Mouse (Mus musculus): Measurements from ENCODE around the gene Mrps18a. TPM values are rescaled to one million over a fixed set of nuclear protein-coding genes. Genes with fewer than 3 reads are reported as not detected.
A peak's percentile ranks its signal among the peaks of the same experiment; 100 is the strongest.

Gene Mrps18a
- polyA plus RNA-seq, 1 experiment, result 82.8 TPM

- DNase-seq (ENCODE audit: low read depth), result peak; percentile 98
- TF ChIP-seq CTCF (IDR thresholded peaks at IDR 0.05; ENCODE audit: borderline replicate concordance, extremely low read depth, insufficient read depth, insufficient read length), result no peak
- TF ChIP-seq POLR2A (IDR thresholded peaks at IDR 0.05; ENCODE audit: borderline replicate concordance, extremely low read depth, insufficient read depth, insufficient read length, poor library complexity, severe bottlenecking), result peak; percentile 65; the same call in 1 of the 2 replicates
These were observed 42.3 kb downstream of the Mrps18a start, which contains the start of gene Mad2l1bp for GRCm38 (mm10) chr17:46152847-46153782. Gene Mad2l1bp (minus strand): TSS chr17:46153553.

- DNase-seq (ENCODE audit: low read depth), result no peak
- TF ChIP-seq CTCF (IDR thresholded peaks at IDR 0.05; ENCODE audit: borderline replicate concordance, extremely low read depth, insufficient read depth, insufficient read length) (no peak), POLR2A (IDR thresholded peaks at IDR 0.05; ENCODE audit: borderline replicate concordance, extremely low read depth, insufficient read depth, insufficient read length, poor library complexity, severe bottlenecking) (no peak)
These were observed 43.5 kb downstream of the Mrps18a start for GRCm38 (mm10) chr17:46154336-46154735.

GRCm38 (mm10) chr17:46156680-46157079, 45.9 kb downstream of the Mrps18a start:
- TF ChIP-seq CTCF (IDR thresholded peaks at IDR 0.05; ENCODE audit: borderline replicate concordance, extremely low read depth, insufficient read depth, insufficient read length) (no peak), POLR2A (IDR thresholded peaks at IDR 0.05; ENCODE audit: borderline replicate concordance, extremely low read depth, insufficient read depth, insufficient read length, poor library complexity, severe bottlenecking) (no peak)
- no peak for DNase-seq (ENCODE audit: low read depth)

GRCm38 (mm10) chr17:46157131-46157530, 46.3 kb downstream of the Mrps18a start:
- no peak for TF ChIP-seq POLR2A (IDR thresholded peaks at IDR 0.05; ENCODE audit: borderline replicate concordance, extremely low read depth, insufficient read depth, insufficient read length, poor library complexity, severe bottlenecking)
- DNase-seq (ENCODE audit: low read depth), result no peak

GRCm38 (mm10) chr17:46159236-46159635, 48.5 kb downstream of the Mrps18a start:
- DNase-seq (ENCODE audit: low read depth), result no peak
- no peak for TF ChIP-seq POLR2A (IDR thresholded peaks at IDR 0.05; ENCODE audit: borderline replicate concordance, extremely low read depth, insufficient read depth, insufficient read length, poor library complexity, severe bottlenecking)
- no peak for TF ChIP-seq CTCF (IDR thresholded peaks at IDR 0.05; ENCODE audit: borderline replicate concordance, extremely low read depth, insufficient read depth, insufficient read length)

GRCm38 (mm10) chr17:46160090-46160662, 49.4 kb downstream of the Mrps18a start:
- peak; percentile 93 for DNase-seq (ENCODE audit: low read depth)
- TF ChIP-seq CTCF (IDR thresholded peaks at IDR 0.05; ENCODE audit: borderline replicate concordance, extremely low read depth, insufficient read depth, insufficient read length), result peak; percentile 49; the same call in 1 of the 2 replicates
- TF ChIP-seq POLR2A (IDR thresholded peaks at IDR 0.05; ENCODE audit: borderline replicate concordance, extremely low read depth, insufficient read depth, insufficient read length, poor library complexity, severe bottlenecking), result no peak

GRCm38 (mm10) chr17:46160686-46161085, 49.9 kb downstream of the Mrps18a start, which contains the start of gene Gtpbp2:
Gene Gtpbp2 (plus strand): TSS chr17:46161032.
- TF ChIP-seq CTCF (IDR thresholded peaks at IDR 0.05; ENCODE audit: borderline replicate concordance, extremely low read depth, insufficient read depth, insufficient read length) (no peak), POLR2A (IDR thresholded peaks at IDR 0.05; ENCODE audit: borderline replicate concordance, extremely low read depth, insufficient read depth, insufficient read length, poor library complexity, severe bottlenecking) (peak; percentile 40; the same call in 1 of the 2 replicates)
- peak; percentile 100 for DNase-seq (ENCODE audit: low read depth)

- peak; percentile 61 for DNase-seq (ENCODE audit: low read depth)
- no peak for TF ChIP-seq POLR2A (IDR thresholded peaks at IDR 0.05; ENCODE audit: borderline replicate concordance, extremely low read depth, insufficient read depth, insufficient read length, poor library complexity, severe bottlenecking)
- TF ChIP-seq CTCF (IDR thresholded peaks at IDR 0.05; ENCODE audit: borderline replicate concordance, extremely low read depth, insufficient read depth, insufficient read length), result no peak
These were observed 50.4 kb downstream of the Mrps18a start for GRCm38 (mm10) chr17:46161179-46161578.

- no peak for DNase-seq (ENCODE audit: low read depth)
- TF ChIP-seq POLR2A (IDR thresholded peaks at IDR 0.05; ENCODE audit: borderline replicate concordance, extremely low read depth, insufficient read depth, insufficient read length, poor library complexity, severe bottlenecking) (no peak), CTCF (IDR thresholded peaks at IDR 0.05; ENCODE audit: borderline replicate concordance, extremely low read depth, insufficient read depth, insufficient read length) (no peak)
These were observed 50.9 kb downstream of the Mrps18a start for GRCm38 (mm10) chr17:46161710-46162109.

GRCm38 (mm10) chr17:46162551-46162950, 51.8 kb downstream of the Mrps18a start:
- TF ChIP-seq CTCF (IDR thresholded peaks at IDR 0.05; ENCODE audit: borderline replicate concordance, extremely low read depth, insufficient read depth, insufficient read length) (no peak), POLR2A (IDR thresholded peaks at IDR 0.05; ENCODE audit: borderline replicate concordance, extremely low read depth, insufficient read depth, insufficient read length, poor library complexity, severe bottlenecking) (no peak)
- DNase-seq (ENCODE audit: low read depth), result no peak

- no peak for TF ChIP-seq CTCF (IDR thresholded peaks at IDR 0.05; ENCODE audit: borderline replicate concordance, extremely low read depth, insufficient read depth, insufficient read length)
- no peak for TF ChIP-seq POLR2A (IDR thresholded peaks at IDR 0.05; ENCODE audit: borderline replicate concordance, extremely low read depth, insufficient read depth, insufficient read length, poor library complexity, severe bottlenecking)
- no peak for DNase-seq (ENCODE audit: low read depth)
These were observed 52.2 kb downstream of the Mrps18a start for GRCm38 (mm10) chr17:46162951-46163421.
